Mouse (Mus musculus) lung, embryonic 16.5 days (tissue): ENCODE data around the gene Gramd4. TPM values are rescaled to one million over a fixed set of nuclear protein-coding genes. Genes with fewer than 3 reads are reported as not detected.
"Not testable (repeated sequence)": the region's sequence is repeated elsewhere in the genome, so short reads cannot be mapped to it uniquely, and the experiment has no call there.

ENCODE experiments used
- ATAC-seq: fragments of 200-750 bp; cut with Nextera tagmentation; 2 replicates; pipeline ENCODE4 v1.8.0; 2017; ENCODE audit warnings: low read depth, mild to moderate bottlenecking, moderate library complexity
- H3K27ac ChIP-seq: fragments of 300-500 bp; sonication (generic); 2 replicates; pipeline ENCODE4 v1.5.1; 2014; ENCODE audit warnings: mild to moderate bottlenecking, control low read depth, low read length
- H3K27me3 ChIP-seq: fragments of 300-500 bp; sonication (generic); 2 replicates; pipeline ENCODE4 v1.6.1; 2014; ENCODE audit warnings: low read depth, low read length, mixed read lengths; ENCODE audit not compliant: control insufficient read depth, insufficient read depth
- H3K36me3 ChIP-seq: fragments of 300-500 bp; sonication (generic); 2 replicates; pipeline ENCODE4 v1.6.1; 2014; ENCODE audit warnings: low read length; ENCODE audit not compliant: control insufficient read depth, insufficient read depth
- H3K4me1 ChIP-seq: fragments of 300-500 bp; sonication (generic); replicated peaks from 2 replicates; pipeline ENCODE4 v1.6.1; 2014; ENCODE audit warnings: low read length, mixed read lengths; ENCODE audit not compliant: control insufficient read depth, insufficient read depth
- H3K4me2 ChIP-seq: fragments of 300-500 bp; sonication (generic); 2 replicates; pipeline ENCODE4 v1.6.1; 2014; ENCODE audit warnings: low read depth, low read length, control low read depth
- H3K4me3 ChIP-seq: fragments of 300-500 bp; sonication (generic); 2 replicates; pipeline ENCODE4 v1.5.1; 2014; ENCODE audit warnings: mild to moderate bottlenecking, low read length, control low read depth
- H3K9ac ChIP-seq: fragments of 300-500 bp; sonication (generic); 2 replicates; pipeline ENCODE4 v1.6.1; 2014; ENCODE audit warnings: low read length, control low read depth
- H3K9me3 ChIP-seq: fragments of 300-500 bp; sonication (generic); 2 replicates; pipeline ENCODE4 v1.6.1; 2016; ENCODE audit warnings: low read length; ENCODE audit not compliant: control insufficient read depth
- WGBS: fragments of 180-500 bp; shearing (Covaris S2); extraction: QIAGEN DNeasy Blood & Tissue Kit; methylation state at CpG from one replicate; pipeline ENCODE4 v1.1.7; 2014; 5-methylcytosine and 5-hydroxymethylcytosine counted together
- polyA plus RNA-seq: library from polyadenylated mRNA; unstranded; fragments of >200 nt; fragmentation: Nextera tagmentation; extraction: Ambion mirVana; gene quantifications from 2 replicates; pipeline ENCODE4 v1.2.1, GENCODE M21; 2015

The Gramd4 gene
- polyA plus RNA-seq, 1 experiment from 2014 or later = 11.2 TPM

DNA sequence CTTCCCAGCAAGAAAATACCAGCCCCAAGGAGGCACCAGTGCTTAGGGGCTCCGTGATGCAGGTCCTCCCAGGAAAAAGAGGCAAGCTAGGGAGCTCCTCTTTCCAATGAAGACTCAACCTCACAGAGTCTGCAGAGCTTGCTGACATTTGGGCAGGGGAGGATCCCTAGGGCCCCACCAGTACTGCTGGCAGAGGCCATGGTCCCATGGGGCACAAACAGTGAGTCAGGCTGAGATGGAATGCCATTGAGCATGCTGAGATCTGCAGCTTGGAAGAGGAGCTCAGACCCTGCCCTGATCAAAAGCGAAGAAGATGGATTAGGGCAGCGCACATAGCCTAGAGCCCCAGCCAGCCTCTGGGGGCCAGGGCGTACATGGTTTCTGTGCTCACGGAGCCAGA lies 16.1 kb upstream of the Gramd4 start:
- Histone ChIP-seq H3K36me3 (no peaks in the 10 kb centered on the region), H3K9me3 (no peaks in the 10 kb centered on the region), H3K27me3 (peaks cover 5% of the 10 kb centered on the region; the same call in 1 of the 2 replicates), H3K4me1 (no peaks in the 10 kb centered on the region), H3K4me3 (no peak overlapping the region), H3K4me2 (no peak overlapping the region), H3K27ac (no peak overlapping the region), H3K9ac (no peak overlapping the region)
- ATAC-seq = no peak
- WGBS = 81% methylated on average over 5 of the region's 5 CpGs

DNA sequence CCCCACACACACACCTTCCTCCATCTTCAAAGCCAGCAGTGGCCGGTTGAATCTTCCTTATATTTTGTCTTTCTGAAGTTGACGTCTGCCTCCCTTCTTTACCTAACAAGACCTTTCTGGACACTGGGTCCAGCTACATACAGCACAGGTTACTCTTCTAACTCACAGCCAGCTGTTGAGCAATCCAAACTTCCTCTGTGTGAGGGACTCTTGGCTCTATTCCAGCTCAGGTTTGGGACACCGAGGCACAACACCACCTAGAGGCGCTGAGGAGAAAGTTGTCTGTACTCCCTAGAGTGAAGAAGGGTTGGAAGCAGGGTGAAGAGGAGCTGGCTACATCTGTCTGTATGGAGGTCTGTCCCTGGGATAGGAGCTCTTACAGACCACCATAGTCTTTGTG lies 15.1 kb upstream of the Gramd4 start:
- peak; percentile 37; the same call in 1 of the 2 replicates for ATAC-seq
- Histone ChIP-seq H3K4me1 (no peaks in the 10 kb centered on the region), H3K4me3 (no peak overlapping the region), H3K9me3 (no peaks in the 10 kb centered on the region), H3K36me3 (no peaks in the 10 kb centered on the region), H3K9ac (no peak overlapping the region), H3K27ac (no peak overlapping the region), H3K4me2 (no peak overlapping the region), H3K27me3 (peaks cover 5% of the 10 kb centered on the region; the same call in 1 of the 2 replicates)
- 24% methylated on average over 4 of the region's 4 CpGs for WGBS

DNA sequence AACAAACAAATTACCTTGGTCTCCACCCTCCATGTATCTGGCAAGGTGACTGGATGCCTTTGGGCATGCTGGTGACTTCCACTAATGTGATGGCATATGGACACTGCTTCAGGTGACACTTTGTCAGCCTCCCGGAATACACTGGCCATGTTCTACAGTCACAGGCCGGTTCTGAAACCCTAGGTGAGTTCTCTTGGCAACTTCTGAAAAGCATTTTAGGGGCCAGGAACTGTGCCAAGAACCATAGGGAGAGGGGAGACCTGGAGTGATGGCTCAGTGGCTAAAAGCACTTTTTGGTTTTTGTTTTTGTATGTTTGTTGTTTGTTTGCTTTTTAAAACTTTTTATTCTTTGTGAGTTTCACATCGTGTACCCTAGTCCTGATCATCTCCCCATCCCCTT lies 8.0 kb upstream of the Gramd4 start:
- H3K9me3 ChIP-seq = no peaks in the 10 kb centered on the region
- H3K36me3 ChIP-seq = no peaks in the 10 kb centered on the region
- no peak overlapping the region for H3K4me3 ChIP-seq
- ATAC-seq = no peak
- 79% methylated on average over 3 of the region's 3 CpGs for WGBS
- H3K27me3 ChIP-seq = no peaks in the 10 kb centered on the region
- no peak overlapping the region for H3K4me2 ChIP-seq
- no peak overlapping the region for H3K9ac ChIP-seq
- peaks cover 4% of the 10 kb centered on the region; the same call in 1 of the 2 replicates for H3K4me1 ChIP-seq
- no peak overlapping the region for H3K27ac ChIP-seq

DNA sequence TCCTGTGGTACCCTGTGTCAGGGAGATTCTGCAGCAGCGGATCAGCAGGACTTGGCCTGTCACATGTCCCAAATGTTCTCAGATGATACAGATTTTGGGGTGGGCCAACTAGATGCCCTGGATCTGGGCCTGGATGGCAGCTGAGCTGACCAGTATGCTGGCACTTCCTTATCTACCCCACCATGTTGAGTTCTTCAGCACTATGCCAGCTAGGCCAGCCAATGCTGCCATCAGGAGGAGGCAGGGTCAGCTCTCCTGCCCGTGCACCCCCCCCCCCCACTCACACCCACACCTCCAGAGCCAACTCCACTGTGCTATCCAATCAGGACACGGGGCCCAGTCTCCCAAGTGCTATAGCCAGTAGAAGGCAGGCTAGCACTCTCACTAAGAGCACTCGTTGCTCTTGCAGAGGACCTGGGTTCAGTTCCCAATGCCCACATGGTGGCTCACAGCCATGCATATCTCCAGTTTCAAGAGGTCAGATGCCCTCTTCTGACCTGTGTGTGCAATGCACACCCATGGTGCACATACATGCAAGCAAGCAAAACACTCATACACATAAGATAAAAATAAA lies 7.2 kb upstream of the Gramd4 start:
- H3K27me3 ChIP-seq = no peaks in the 10 kb centered on the region
- no peaks in the 10 kb centered on the region for H3K9me3 ChIP-seq
- no peak overlapping the region for H3K9ac ChIP-seq
- H3K4me3 ChIP-seq = no peak overlapping the region
- H3K4me1 ChIP-seq = peaks cover 4% of the 10 kb centered on the region; the same call in 1 of the 2 replicates
- H3K27ac ChIP-seq = no peak overlapping the region
- 54% methylated on average over 4 of the region's 4 CpGs for WGBS
- no peak for ATAC-seq
- H3K4me2 ChIP-seq = no peak overlapping the region
- no peaks in the 10 kb centered on the region for H3K36me3 ChIP-seq

DNA sequence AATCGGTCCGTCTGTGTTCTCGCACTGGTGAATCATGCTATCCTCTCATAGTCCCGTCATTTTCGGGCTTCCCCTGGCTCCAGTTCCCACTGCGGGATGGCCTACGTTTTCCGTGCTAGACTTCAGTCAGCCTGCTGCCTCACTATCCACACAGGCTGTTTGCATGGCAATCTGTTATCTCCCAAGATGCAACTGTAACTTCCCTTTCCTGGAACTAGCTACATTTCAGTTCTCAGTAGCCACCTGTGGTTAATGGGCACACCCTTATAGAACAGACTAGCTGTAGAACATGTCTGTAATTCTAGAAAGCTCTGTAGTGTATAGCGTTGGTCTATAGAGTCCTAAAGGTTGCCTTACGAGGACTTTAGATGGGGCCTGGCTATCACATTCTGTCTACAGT lies 6.3 kb upstream of the Gramd4 start:
- no peaks in the 10 kb centered on the region for H3K27me3 ChIP-seq
- no peaks in the 10 kb centered on the region for H3K36me3 ChIP-seq
- no peak overlapping the region for H3K4me2 ChIP-seq
- no peaks in the 10 kb centered on the region for H3K9me3 ChIP-seq
- H3K9ac ChIP-seq = no peak overlapping the region
- WGBS = 74% methylated on average over 10 of the region's 10 CpGs
- peaks cover 4% of the 10 kb centered on the region; the same call in 1 of the 2 replicates for H3K4me1 ChIP-seq
- H3K27ac ChIP-seq = no peak overlapping the region
- H3K4me3 ChIP-seq = no peak overlapping the region
- ATAC-seq = no peak

DNA sequence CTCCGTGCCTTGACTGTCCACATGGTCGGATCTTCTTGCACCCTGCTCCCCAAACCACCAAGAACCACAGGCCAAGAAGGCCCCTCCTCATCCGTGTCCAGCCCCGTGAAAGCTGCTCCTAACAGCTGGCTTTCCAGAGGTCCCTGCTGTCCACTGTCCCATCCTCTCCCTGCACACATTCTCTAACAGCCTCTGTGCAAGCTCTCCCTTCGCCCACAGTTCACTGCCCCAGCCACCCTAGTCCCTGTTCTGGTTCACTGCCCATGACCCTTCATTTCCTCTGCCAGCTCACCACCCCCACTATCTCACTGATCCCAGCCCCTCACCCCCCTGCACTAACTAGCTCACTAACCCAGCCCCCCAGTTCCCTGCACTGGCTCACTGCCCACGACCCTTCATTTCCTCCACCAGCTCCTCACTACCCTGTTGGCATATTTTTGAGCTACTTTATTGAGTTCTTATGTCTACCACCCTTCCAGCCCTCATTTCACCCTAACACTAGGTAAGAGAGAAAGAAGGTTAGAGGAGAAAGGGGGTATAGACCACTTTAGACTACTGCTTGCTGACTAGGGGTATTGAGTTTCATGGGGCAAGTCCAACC lies 5.5 kb upstream of the Gramd4 start:
- H3K27me3 ChIP-seq = no peaks in the 10 kb centered on the region
- no peak overlapping the region for H3K4me3 ChIP-seq
- no peak overlapping the region for H3K9ac ChIP-seq
- H3K4me1 ChIP-seq = peaks cover 7% of the 10 kb centered on the region
- H3K27ac ChIP-seq = no peak overlapping the region
- no peak for ATAC-seq
- no peak overlapping the region for H3K4me2 ChIP-seq
- WGBS = 56% methylated on average over 6 of the region's 6 CpGs
- no peaks in the 10 kb centered on the region for H3K36me3 ChIP-seq
- no peaks in the 10 kb centered on the region for H3K9me3 ChIP-seq

DNA sequence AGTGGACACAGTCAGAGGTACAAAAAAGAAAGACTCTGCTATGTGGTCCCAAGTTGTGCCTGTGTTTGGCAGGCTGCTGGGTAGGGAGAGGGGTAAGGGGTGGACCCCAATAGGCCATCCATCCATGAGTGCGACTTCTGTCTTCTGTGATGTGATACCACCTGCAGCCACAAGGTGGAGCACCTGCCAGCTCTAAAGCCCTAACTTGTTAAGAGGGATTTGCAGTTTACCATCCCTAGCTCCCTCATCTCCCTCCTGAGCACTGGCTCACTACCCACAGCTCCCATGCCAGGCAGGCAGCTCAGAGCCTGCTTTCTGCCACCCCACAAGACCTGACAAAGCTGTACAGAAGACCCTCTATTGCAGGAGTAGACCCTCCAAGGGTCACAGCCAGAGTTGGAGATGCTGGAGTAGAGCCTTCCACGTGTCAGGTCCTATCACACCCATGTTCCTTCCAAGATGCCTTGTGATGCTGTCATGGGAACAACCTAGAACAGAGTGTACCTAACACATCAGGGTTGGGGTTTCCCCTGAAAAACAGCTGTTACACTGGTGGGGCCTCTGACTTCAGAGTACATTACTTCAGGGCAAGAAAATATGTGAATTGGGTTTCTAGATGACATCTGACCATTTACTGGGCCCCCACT lies 3.5 kb upstream of the Gramd4 start:
- Histone ChIP-seq H3K4me3 (no peak overlapping the region), H3K4me2 (no peak overlapping the region), H3K4me1 (peaks cover 19% of the 10 kb centered on the region), H3K9me3 (no peaks in the 10 kb centered on the region), H3K9ac (no peak overlapping the region), H3K27ac (no peak overlapping the region), H3K36me3 (no peaks in the 10 kb centered on the region), H3K27me3 (no peaks in the 10 kb centered on the region)
- ATAC-seq = peak; percentile 16; the same call in 1 of the 2 replicates
- WGBS = 36% methylated on average over 2 of the region's 2 CpGs

DNA sequence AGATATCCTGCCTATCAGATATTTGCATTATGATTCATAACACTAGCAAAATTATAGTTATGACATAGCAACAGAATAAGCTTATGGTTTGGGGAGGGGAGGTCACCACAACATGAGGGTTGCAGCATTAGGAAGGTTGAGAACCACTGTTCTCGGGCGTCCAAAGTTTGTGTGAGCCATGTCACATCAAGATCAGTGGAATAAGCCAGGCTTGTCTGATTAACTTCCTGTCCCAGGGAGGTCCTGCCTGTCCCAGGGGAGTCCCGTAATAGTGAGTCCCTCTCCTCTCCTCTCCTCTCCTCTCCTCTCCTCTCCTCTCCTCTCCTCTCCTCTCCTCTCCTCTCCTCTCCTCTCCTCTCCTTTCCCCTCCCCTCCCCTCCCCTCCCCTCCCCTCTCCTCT lies 2.6 kb upstream of the Gramd4 start:
- H3K4me2 ChIP-seq, H3K4me3 ChIP-seq, H3K9ac ChIP-seq, H3K36me3 ChIP-seq, ATAC-seq, H3K9me3 ChIP-seq, H3K27me3 ChIP-seq, H3K27ac ChIP-seq: not testable (repeated sequence)
- WGBS = 43% methylated on average over 3 of the region's 3 CpGs
- peaks cover 25% of the 10 kb centered on the region for H3K4me1 ChIP-seq

DNA sequence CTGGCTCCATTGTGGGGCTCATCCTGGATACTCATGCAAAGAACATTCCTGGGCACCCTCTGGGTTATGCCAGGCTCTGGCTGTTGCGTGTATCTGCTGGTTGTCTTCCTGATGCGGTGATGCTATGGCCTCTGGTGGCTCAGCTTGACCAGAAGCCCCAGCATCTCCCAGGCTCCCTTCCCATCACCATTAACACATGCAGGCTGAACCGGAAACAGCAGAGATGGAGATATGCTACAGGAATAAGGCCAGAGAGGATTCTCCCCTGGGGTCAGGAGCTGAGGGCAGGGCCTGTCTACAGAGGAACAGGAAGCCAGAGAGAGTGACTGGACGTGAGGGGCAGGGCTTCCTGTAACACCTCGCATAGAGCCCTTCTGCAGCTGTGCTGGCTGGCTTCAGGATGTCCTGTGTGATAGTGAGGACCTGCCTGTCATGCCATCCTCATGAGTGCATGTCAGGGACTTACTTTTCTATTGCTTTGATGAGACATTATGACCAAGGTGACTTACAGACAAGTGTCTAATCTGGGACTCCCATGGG lies 1.2 kb upstream of the Gramd4 start:
- H3K27me3 ChIP-seq = no peaks in the 10 kb centered on the region
- no peak overlapping the region for H3K27ac ChIP-seq
- no peak overlapping the region for H3K4me3 ChIP-seq
- H3K4me1 ChIP-seq = peaks cover 38% of the 10 kb centered on the region
- no peak overlapping the region for H3K4me2 ChIP-seq
- no peaks in the 10 kb centered on the region for H3K9me3 ChIP-seq
- WGBS = 72% methylated on average over 5 of the region's 5 CpGs
- no peaks in the 10 kb centered on the region for H3K36me3 ChIP-seq
- no peak for ATAC-seq
- no peak overlapping the region for H3K9ac ChIP-seq
